Mouse (Mus musculus): ENCODE results near the gene Rdh1. TPM values are rescaled to one million over a fixed set of nuclear protein-coding genes. Genes with fewer than 3 reads are reported as not detected.
"Not testable (repeated sequence)": the region's sequence is repeated elsewhere in the genome, so short reads cannot be mapped to it uniquely, and the experiment has no call there.

Gene Rdh1
- polyA plus RNA-seq, 1 experiment from 2014 or later, result 0.07 TPM

DNA sequence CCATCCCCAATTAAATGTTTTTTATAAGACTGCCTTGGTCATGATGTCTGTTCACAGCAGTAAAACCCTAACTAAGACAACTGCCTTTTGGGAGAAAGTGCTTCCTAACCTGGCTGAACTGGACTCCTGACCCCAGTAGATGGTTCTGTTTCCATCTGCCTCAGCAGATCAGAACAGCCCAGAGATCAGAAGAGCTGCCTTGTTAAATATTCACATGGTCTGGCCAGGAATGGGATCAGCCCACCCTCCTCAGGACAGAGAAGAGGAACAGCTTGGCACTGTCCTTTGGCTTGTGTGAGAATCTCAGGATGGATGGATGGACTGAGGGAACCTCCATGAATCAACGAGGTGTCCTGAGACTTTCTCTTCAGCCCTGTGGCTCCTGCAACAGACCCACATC is 39.8 kb downstream of the Rdh1 start:
- H3K9ac ChIP-seq (replicated peaks; ENCODE audit: low read depth), result no peak overlapping the region
- H3K27ac ChIP-seq (ENCODE audit: low read length), result no peak overlapping the region
- no peaks in the 10 kb centered on the region for H3K27me3 ChIP-seq (replicated peaks; ENCODE audit: insufficient read depth, low read length)
- TF ChIP-seq EP300 (IDR thresholded peaks at IDR 0.05) (no peak), CTCF (IDR thresholded peaks at IDR 0.05) (no peak)
- ATAC-seq (no peak), DNase-seq (ENCODE audit: low spot score) (no peak)
- 79% methylated on average over 1 of the region's 1 CpGs for WGBS
- no peak overlapping the region for H3K4me2 ChIP-seq (replicated peaks; ENCODE audit: low read depth, low read length)
- no peaks in the 10 kb centered on the region for H3K9me3 ChIP-seq (ENCODE audit: low read length)
- H3K4me1 ChIP-seq (ENCODE audit: insufficient read depth, low read depth, low read length), result no peaks in the 10 kb centered on the region
- H3K4me3 ChIP-seq (ENCODE audit: low read depth, low read length), result no peak overlapping the region
- no peaks in the 10 kb centered on the region for H3K36me3 ChIP-seq (ENCODE audit: insufficient read depth, low read length)

DNA sequence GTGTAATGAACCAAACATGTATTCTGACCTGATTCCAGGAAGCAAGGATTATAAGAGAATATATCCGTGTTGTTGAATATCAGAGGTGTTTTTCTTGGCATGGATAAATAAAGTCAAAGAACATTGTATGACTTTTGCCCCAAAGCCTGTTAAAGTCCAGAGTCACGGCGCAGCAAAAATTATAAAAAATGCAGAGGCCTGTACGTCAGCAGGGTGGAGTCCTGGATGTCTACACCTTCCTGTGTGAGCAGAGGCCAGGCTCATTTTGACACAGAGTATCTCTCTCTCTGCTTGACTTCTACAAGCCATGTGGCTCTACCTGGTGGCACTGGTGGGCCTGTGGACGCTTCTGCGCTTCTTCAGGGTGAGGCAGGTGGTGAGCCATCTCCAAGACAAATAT is 41.4 kb downstream of the Rdh1 start, which contains the start of gene Rdh16:
Rdh16 (plus strand) TSS at position 262 of the 400 bp plus-strand sequence.
- Histone ChIP-seq H3K4me3 (ENCODE audit: low read depth, low read length) (no peak within 1 kb of the TSS), H3K27me3 (replicated peaks; ENCODE audit: insufficient read depth, low read length) (no peaks in the 10 kb centered on the region), H3K9me3 (ENCODE audit: low read length) (no peaks in the 10 kb centered on the region), H3K36me3 (ENCODE audit: insufficient read depth, low read length) (no peaks in the 10 kb centered on the region), H3K4me2 (replicated peaks; ENCODE audit: low read depth, low read length) (no peak within 1 kb of the TSS), H3K27ac (ENCODE audit: low read length) (no peak within 1 kb of the TSS), H3K4me1 (ENCODE audit: insufficient read depth, low read depth, low read length) (no peaks in the 10 kb centered on the region), H3K9ac (replicated peaks; ENCODE audit: low read depth) (no peak within 1 kb of the TSS)
- TF ChIP-seq EP300 (IDR thresholded peaks at IDR 0.05) (no peak), CTCF (IDR thresholded peaks at IDR 0.05) (no peak)
- DNase-seq (ENCODE audit: low spot score) (no peak), ATAC-seq (no peak)
- 82% methylated on average over 6 of the region's 6 CpGs for WGBS

DNA sequence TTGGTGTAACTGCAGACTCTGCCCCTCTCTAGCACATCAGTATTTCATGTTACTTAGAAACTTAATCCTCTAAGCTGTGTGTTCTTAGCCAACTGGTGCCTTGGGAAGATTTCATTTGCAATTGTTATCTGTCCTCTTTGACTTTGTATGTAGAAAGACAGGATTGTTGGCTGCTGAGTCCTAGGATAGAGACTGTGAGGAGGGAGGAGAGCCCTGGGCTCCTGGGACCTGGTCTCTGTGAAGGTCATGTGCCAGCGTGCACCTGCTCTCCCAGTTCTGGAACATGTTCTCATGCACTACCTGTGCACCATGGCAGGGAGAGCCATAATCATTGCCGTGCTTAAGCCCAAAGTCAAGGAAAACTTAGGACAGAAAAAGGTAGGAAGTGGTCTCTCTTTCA is 42.1 kb downstream of the Rdh1 start:
- Histone ChIP-seq H3K4me1 (ENCODE audit: insufficient read depth, low read depth, low read length) (no peaks in the 10 kb centered on the region), H3K9ac (replicated peaks; ENCODE audit: low read depth) (no peak overlapping the region), H3K9me3 (ENCODE audit: low read length) (no peaks in the 10 kb centered on the region), H3K27ac (ENCODE audit: low read length) (no peak overlapping the region), H3K27me3 (replicated peaks; ENCODE audit: insufficient read depth, low read length) (no peaks in the 10 kb centered on the region), H3K4me3 (ENCODE audit: low read depth, low read length) (no peak overlapping the region), H3K36me3 (ENCODE audit: insufficient read depth, low read length) (no peaks in the 10 kb centered on the region), H3K4me2 (replicated peaks; ENCODE audit: low read depth, low read length) (no peak overlapping the region)
- no peak for DNase-seq (ENCODE audit: low spot score)
- no peak for ATAC-seq
- TF ChIP-seq CTCF (IDR thresholded peaks at IDR 0.05), result no peak
- TF ChIP-seq EP300 (IDR thresholded peaks at IDR 0.05), result no peak
- 80% methylated on average over 2 of the region's 2 CpGs for WGBS

DNA sequence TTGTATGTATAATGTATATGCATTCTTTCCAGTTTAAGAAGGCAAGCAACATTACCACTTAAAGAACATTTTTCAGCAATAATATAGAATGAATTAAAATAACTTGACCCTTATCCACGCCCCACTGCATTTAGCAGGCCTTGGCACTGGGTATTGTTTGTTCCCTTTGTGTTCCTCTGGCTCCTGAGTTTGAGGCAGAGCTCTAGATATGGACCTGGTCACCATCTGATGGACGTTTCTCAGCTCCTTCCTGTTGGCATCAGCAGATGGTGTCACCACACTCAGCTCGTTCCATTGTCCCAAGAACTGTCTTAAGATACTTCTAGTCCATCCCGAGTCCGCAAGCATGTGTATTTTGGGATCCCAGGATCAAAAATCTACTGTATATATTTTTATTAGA is 42.7 kb downstream of the Rdh1 start:
- WGBS, result 73% methylated on average over 5 of the region's 5 CpGs
- ATAC-seq, result no peak
- no peaks in the 10 kb centered on the region for H3K36me3 ChIP-seq (ENCODE audit: insufficient read depth, low read length)

DNA sequence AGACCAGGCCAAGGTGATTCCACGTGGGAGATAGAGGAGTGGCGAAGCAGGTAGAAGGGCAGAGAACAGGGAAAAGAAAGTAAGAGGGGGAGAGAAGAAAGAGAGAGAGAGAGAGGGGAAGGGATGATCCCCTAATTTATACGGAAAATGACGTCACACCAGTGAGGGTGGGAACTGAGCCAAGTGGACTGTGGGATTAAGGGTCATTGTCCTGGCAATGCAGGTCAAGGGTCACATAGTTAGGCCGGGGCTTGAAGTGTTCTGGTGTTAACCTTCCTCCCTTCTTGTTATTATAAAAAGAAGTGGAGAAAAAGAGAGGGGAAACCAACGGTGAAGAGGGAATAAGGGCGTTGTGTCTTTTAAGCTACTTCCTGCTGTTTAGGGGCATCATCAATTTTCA is 44.9 kb downstream of the Rdh1 start:
- Histone ChIP-seq H3K27ac (ENCODE audit: low read length) (no peak overlapping the region), H3K4me2 (replicated peaks; ENCODE audit: low read depth, low read length) (no peak overlapping the region), H3K36me3 (ENCODE audit: insufficient read depth, low read length) (no peaks in the 10 kb centered on the region), H3K9me3 (ENCODE audit: low read length) (no peaks in the 10 kb centered on the region), H3K4me3 (ENCODE audit: low read depth, low read length) (no peak overlapping the region), H3K9ac (replicated peaks; ENCODE audit: low read depth) (no peak overlapping the region), H3K4me1 (ENCODE audit: insufficient read depth, low read depth, low read length) (no peaks in the 10 kb centered on the region), H3K27me3 (replicated peaks; ENCODE audit: insufficient read depth, low read length) (no peaks in the 10 kb centered on the region)
- ATAC-seq, result no peak
- no peak for DNase-seq (ENCODE audit: low spot score)
- TF ChIP-seq EP300 (IDR thresholded peaks at IDR 0.05) (no peak), CTCF (IDR thresholded peaks at IDR 0.05) (no peak)
- WGBS, result 59% methylated on average over 7 of the region's 7 CpGs

More for the DNA sequence above, 42.7 kb downstream of the Rdh1 start:
- no peak overlapping the region for H3K9ac ChIP-seq (replicated peaks; ENCODE audit: low read depth)
- DNase-seq (ENCODE audit: low spot score), result no peak
- no peaks in the 10 kb centered on the region for H3K9me3 ChIP-seq (ENCODE audit: low read length)
- no peak overlapping the region for H3K4me3 ChIP-seq (ENCODE audit: low read depth, low read length)
- H3K4me2 ChIP-seq (replicated peaks; ENCODE audit: low read depth, low read length), result no peak overlapping the region
- TF ChIP-seq CTCF (IDR thresholded peaks at IDR 0.05) (no peak), EP300 (IDR thresholded peaks at IDR 0.05) (no peak)
- H3K27ac ChIP-seq (ENCODE audit: low read length), result no peak overlapping the region
- no peaks in the 10 kb centered on the region for H3K27me3 ChIP-seq (replicated peaks; ENCODE audit: insufficient read depth, low read length)
- no peaks in the 10 kb centered on the region for H3K4me1 ChIP-seq (ENCODE audit: insufficient read depth, low read depth, low read length)

DNA sequence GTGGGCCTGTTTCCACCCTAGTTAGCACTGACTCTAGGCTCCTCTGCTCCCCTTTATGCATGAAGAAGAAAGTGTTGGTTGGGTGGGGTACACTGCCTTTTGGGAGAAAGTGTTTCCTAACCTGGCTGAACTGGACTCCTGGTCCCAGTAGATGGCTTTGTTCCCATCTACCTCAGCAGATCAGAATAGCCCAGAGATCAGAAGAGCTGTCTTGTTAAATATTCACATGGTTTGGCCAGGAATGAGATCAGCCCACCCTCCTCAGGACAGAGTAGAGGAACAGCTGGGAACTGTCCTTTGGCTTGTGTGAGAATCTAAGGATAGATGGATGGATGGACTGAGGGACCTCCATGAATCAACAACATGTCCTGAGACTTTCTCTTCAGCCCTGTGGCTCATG is 56.4 kb downstream of the Rdh1 start:
- ATAC-seq, result no peak
- no peak overlapping the region for H3K4me3 ChIP-seq (ENCODE audit: low read depth, low read length)
- no peak overlapping the region for H3K9ac ChIP-seq (replicated peaks; ENCODE audit: low read depth)
- TF ChIP-seq CTCF (IDR thresholded peaks at IDR 0.05) (no peak), EP300 (IDR thresholded peaks at IDR 0.05) (no peak)
- H3K4me2 ChIP-seq (replicated peaks; ENCODE audit: low read depth, low read length), result no peak overlapping the region
- H3K27ac ChIP-seq (ENCODE audit: low read length), result no peak overlapping the region
- H3K27me3 ChIP-seq (replicated peaks; ENCODE audit: insufficient read depth, low read length), result no peaks in the 10 kb centered on the region
- no peaks in the 10 kb centered on the region for H3K36me3 ChIP-seq (ENCODE audit: insufficient read depth, low read length)
- no peaks in the 10 kb centered on the region for H3K4me1 ChIP-seq (ENCODE audit: insufficient read depth, low read depth, low read length)
- DNase-seq (ENCODE audit: low spot score), result no peak
- H3K9me3 ChIP-seq (ENCODE audit: low read length), result no peaks in the 10 kb centered on the region

DNA sequence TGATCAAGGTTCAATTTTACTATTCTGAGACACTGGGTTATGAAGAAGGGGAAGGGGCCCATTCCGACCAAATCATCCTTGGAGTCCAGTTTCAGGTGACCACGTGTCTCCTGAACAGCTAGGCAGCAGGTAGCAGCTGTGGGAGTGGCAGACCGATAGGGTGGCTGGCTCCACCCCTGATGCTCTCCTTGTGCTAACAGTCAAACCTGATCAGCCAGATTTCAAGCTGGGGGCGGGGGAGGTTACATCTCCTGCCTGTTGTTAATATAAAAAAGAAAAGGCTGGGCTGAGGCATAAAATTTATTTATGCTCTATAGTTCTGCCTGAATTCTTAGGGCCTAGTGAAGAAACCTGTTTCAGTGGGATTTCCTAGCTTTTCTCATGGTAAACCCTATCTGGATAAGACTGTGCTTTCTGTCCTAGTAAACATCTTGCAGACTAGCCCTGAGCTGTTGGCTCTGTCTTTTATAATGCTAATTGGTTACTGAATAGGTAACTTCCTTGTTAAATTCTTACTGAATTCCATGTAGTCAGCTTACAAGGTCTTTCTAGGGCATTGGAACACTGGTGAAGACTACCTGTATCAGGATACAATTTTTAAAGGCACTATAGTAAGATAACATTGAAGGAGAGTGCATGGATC is 57.9 kb downstream of the Rdh1 start:
- not testable (repeated sequence) for H3K27me3 ChIP-seq (replicated peaks; ENCODE audit: insufficient read depth, low read length); DNase-seq (ENCODE audit: low spot score); H3K9me3 ChIP-seq (ENCODE audit: low read length); H3K4me1 ChIP-seq (ENCODE audit: insufficient read depth, low read depth, low read length); H3K4me3 ChIP-seq (ENCODE audit: low read depth, low read length); H3K27ac ChIP-seq (ENCODE audit: low read length); H3K9ac ChIP-seq (replicated peaks; ENCODE audit: low read depth); H3K36me3 ChIP-seq (ENCODE audit: insufficient read depth, low read length); ATAC-seq; H3K4me2 ChIP-seq (replicated peaks; ENCODE audit: low read depth, low read length)
- WGBS, result 72% methylated on average over 4 of the region's 4 CpGs

Other genes with a start within 250 kb of the Rdh1 start
- 132 and 149 TPM in 2 replicates for gene Ndufa4l2, start 244.8 kb upstream of the Rdh1 start, polyA plus RNA-seq (2015; fragmentation: Nextera tagmentation; extraction: Ambion mirVana)
- gene Shmt2, start 237.3 kb upstream of the Rdh1 start, polyA plus RNA-seq (2015; fragmentation: Nextera tagmentation; extraction: Ambion mirVana), result 27.1 and 31.0 TPM in 2 replicates
- 0.44 and 0.60 TPM in 2 replicates for gene Nxph4, start 225.2 kb upstream of the Rdh1 start, polyA plus RNA-seq (2015; fragmentation: Nextera tagmentation; extraction: Ambion mirVana)
- gene Lrp1, start 138.6 kb upstream of the Rdh1 start, polyA plus RNA-seq (2015; fragmentation: Nextera tagmentation; extraction: Ambion mirVana), result 71.0 and 75.4 TPM in 2 replicates
- gene Stat6, start 116.7 kb upstream of the Rdh1 start, polyA plus RNA-seq (2015; fragmentation: Nextera tagmentation; extraction: Ambion mirVana), result 39.1 and 41.9 TPM in 2 replicates
- gene Nemp1, start 92.8 kb upstream of the Rdh1 start, polyA plus RNA-seq (2015; fragmentation: Nextera tagmentation; extraction: Ambion mirVana), result 5.0 and 6.3 TPM in 2 replicates
- 7.7 and 8.4 TPM in 2 replicates for gene Nab2, start 91.2 kb upstream of the Rdh1 start, polyA plus RNA-seq (2015; fragmentation: Nextera tagmentation; extraction: Ambion mirVana)
- 0.08 TPM in 2 replicates for gene Myo1a, start 54.6 kb upstream of the Rdh1 start, polyA plus RNA-seq (2015; fragmentation: Nextera tagmentation; extraction: Ambion mirVana)
- gene Tac2, start 35.2 kb upstream of the Rdh1 start, polyA plus RNA-seq (2015; fragmentation: Nextera tagmentation; extraction: Ambion mirVana), result not detected in 2 replicates
- 1.7 and 2.0 TPM in 2 replicates for gene Zbtb39, start 20.2 kb upstream of the Rdh1 start, polyA plus RNA-seq (2015; fragmentation: Nextera tagmentation; extraction: Ambion mirVana)
- 18.6 and 23.2 TPM in 2 replicates for gene Gpr182, start 8.0 kb upstream of the Rdh1 start, polyA plus RNA-seq (2015; fragmentation: Nextera tagmentation; extraction: Ambion mirVana)
- 0.47 TPM in 1 of 2 replicates, not detected in the other for gene Rdh16f1, start 66 bp downstream of the Rdh1 start, polyA plus RNA-seq (2015; fragmentation: Nextera tagmentation; extraction: Ambion mirVana)
- 0.10 and 0.27 TPM in 2 replicates for gene Rdh9, start 16.7 kb downstream of the Rdh1 start, polyA plus RNA-seq (2015; fragmentation: Nextera tagmentation; extraction: Ambion mirVana)
- gene Rdh16, start 41.4 kb downstream of the Rdh1 start, polyA plus RNA-seq (2015; fragmentation: Nextera tagmentation; extraction: Ambion mirVana), result not detected in 2 replicates
- not detected in 2 replicates for gene Rdh19, start 90.2 kb downstream of the Rdh1 start, polyA plus RNA-seq (2015; fragmentation: Nextera tagmentation; extraction: Ambion mirVana)
- gene Rdh16f2, start 106.8 kb downstream of the Rdh1 start, polyA plus RNA-seq (2015; fragmentation: Nextera tagmentation; extraction: Ambion mirVana), result not detected in 2 replicates
- not detected in 2 replicates for gene Rdh7, start 129.1 kb downstream of the Rdh1 start, polyA plus RNA-seq (2015; fragmentation: Nextera tagmentation; extraction: Ambion mirVana)
- not detected in 2 replicates for gene Sdr9c7, start 138.8 kb downstream of the Rdh1 start, polyA plus RNA-seq (2015; fragmentation: Nextera tagmentation; extraction: Ambion mirVana)
- gene Hsd17b6, start 247.9 kb downstream of the Rdh1 start, polyA plus RNA-seq (2015; fragmentation: Nextera tagmentation; extraction: Ambion mirVana), result not detected in 2 replicates

Measured in lung, postnatal 0 days (tissue).